Mouse (Mus musculus) 3134 (cell line): ENCODE data around the gene Vmn1r35.
"Not testable (repeated sequence)": the region's sequence is repeated elsewhere in the genome, so short reads cannot be mapped to it uniquely, and the experiment has no call there.

Experiments used
- DNase-seq: peaks from one replicate; pipeline ENCODE4 v3.0.0-alpha.2; 2011; ENCODE audit warnings: low spot score; ENCODE audit not compliant: insufficient read length; ENCODE audit errors: extremely low read depth

Vmn1r35 gene

DNA sequence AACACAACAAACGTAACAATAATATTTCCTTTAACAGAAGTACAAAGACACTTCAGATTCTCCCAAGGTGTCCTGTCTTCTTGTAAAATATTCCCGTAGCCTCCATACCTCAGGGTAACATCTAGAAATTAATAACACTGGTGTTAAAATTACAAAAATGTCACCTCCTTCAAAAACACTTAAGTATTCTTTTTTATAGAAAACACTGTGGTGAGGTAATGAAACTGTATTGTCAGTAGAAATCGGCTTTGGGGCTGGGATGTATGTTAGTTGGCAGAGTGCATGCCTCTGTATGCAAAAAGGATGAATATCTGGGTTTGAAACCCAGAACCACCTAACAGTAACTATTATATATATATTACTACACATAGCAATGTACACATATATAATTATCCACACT lies at the start of gene Vmn1r35:
Gene Vmn1r35, minus strand, starts transcription at position 101 of the 400 bp plus-strand sequence.
- DNase-seq = no peak

DNA sequence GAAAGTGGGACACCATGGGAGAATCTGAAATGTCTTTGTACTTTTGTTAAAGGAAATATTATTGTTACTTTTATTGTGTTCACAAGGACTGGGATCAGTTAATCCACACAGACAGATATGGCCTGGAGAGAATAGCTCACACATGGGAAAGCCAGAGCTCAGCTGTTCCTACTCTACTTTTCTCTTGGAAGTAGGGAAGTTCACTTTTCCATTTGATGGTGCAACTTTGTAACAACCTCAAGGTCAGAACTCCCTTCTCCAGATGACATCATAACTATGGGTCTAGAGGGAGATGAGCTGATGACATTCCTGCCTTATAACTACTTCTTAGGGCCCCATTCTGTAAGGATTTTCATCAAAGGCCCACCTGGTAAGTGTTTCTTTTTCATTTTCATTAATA lies 43.4 kb upstream of the Vmn1r35 start, which contains the start of gene Vmn1r37:
Gene Vmn1r37, plus strand, starts transcription at position 301 of the 400 bp plus-strand sequence.
- not testable (repeated sequence) for DNase-seq

DNA sequence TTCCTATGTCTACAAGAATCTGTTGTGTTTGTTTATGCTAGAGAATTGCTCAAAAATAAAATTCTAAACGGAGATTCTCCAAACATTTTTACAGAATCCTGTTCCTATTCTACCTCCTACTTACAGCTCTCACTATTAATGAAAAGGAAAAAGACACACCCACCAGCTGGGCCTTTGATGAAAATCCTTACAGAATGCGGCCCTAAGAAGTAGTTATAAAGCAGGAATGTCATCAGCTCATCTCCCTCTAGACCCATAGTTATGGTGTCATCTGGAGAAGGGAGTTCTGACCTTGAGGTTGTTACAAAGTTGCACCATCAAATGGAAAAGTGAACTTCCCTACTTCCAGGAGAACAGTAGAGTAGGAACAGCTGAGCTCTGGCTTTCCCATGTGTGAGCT lies 33.4 kb upstream of the Vmn1r35 start, which contains the start of gene Vmn1r36:
Gene Vmn1r36, minus strand, starts transcription at position 101 of the 400 bp plus-strand sequence.
- not testable (repeated sequence) for DNase-seq

DNA sequence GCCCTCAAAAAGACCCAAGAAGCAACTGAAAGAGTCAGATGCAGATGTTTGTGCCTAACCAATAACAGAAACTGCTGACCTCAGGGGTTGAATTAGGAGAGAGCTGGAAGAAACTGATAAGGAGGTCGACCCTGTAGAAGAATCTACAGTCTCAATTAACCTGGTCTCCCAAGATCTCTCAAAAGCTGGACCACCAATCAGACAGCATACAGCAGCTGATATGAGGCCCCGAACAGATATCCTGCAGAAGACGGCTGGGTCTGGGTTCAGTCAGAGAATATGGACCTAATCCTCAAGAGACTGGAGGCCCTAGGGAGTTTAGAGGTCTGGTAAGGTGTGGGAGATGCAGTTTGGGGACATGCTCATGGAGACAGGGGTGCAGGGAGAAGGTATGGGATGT lies 28.1 kb upstream of the Vmn1r35 start:
- DNase-seq = no peak

DNA sequence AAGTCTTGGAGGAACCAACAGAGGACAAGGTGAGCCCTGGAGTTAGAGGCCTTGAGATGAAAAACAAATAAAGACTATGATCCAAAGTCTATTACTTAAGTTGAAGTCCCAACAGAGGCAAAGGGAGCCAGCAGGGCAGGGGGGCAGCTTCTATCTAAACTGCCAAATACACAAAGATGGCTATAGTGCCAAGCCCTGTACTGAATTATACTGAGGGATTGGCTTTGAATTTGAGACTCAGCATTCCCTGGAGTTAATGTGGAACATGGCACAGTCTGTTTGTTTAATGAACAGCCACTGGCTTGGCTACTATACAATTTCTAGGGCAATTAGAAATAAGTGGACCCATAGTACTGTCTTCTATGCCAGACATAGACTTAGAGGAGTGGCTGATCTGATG lies 23.2 kb upstream of the Vmn1r35 start:
- no peak for DNase-seq

DNA sequence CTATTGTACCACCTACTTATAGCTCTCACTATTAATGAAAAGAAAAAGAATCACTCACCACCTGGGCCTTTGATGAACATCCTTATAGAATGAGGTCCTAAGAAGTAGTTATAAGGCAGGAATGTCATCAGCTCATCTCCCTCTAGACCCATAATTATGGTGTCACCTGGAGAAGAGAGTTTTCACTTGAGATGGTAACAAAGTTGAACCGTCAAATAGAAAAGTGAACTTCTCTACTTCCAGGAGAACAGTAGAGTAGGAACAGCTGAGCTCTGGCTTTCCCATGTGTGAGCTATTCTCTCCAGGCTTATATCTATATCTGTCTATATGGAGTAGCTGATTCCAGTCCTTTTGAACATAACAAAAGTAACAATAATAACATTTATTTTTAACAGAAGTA lies 41.9 kb downstream of the Vmn1r35 start, which contains the start of gene Vmn1r34:
Gene Vmn1r34, minus strand, starts transcription at position 101 of the 400 bp plus-strand sequence.
- DNase-seq = no peak
